Mouse (Mus musculus) kidney, embryonic 14.5 days (tissue): ENCODE results near the gene Zfp821. TPM values are rescaled to one million over a fixed set of nuclear protein-coding genes. Genes with fewer than 3 reads are reported as not detected.

Experiments used
- ATAC-seq: fragments of 200-750 bp; cut with Nextera tagmentation; 2 replicates; pipeline ENCODE4 v1.8.0; 2017; ENCODE audit warnings: moderate number of reproducible peaks, mild to moderate bottlenecking, moderate TSS enrichment, moderate library complexity; ENCODE audit not compliant: low FRiP score, low TSS enrichment
- H3K27ac ChIP-seq: fragments of 300-500 bp; sonication (generic); 2 replicates; pipeline ENCODE4 v1.5.1; 2014; ENCODE audit warnings: low read depth, mild to moderate bottlenecking, low read length, moderate library complexity, mixed read lengths
- H3K27me3 ChIP-seq: fragments of 300-500 bp; sonication (generic); 2 replicates; pipeline ENCODE4 v1.6.1; 2014; ENCODE audit warnings: mild to moderate bottlenecking, low read length; ENCODE audit not compliant: control insufficient read depth, insufficient read depth
- H3K36me3 ChIP-seq: fragments of 300-500 bp; sonication (generic); 2 replicates; pipeline ENCODE4 v1.6.1; 2014; ENCODE audit warnings: low read length, mixed read lengths; ENCODE audit not compliant: control insufficient read depth, insufficient read depth
- H3K4me1 ChIP-seq: fragments of 300-500 bp; sonication (generic); 2 replicates; pipeline ENCODE4 v1.6.1; 2014; ENCODE audit warnings: low read length, mixed read lengths; ENCODE audit not compliant: control insufficient read depth, insufficient read depth
- H3K4me2 ChIP-seq: fragments of 300-500 bp; sonication (generic); replicated peaks from 2 replicates; pipeline ENCODE4 v1.6.1; 2014; ENCODE audit warnings: low read depth, mild to moderate bottlenecking, low read length
- H3K4me3 ChIP-seq: fragments of 300-500 bp; sonication (generic); 2 replicates; pipeline ENCODE4 v1.5.1; 2014; ENCODE audit warnings: mild to moderate bottlenecking, low read length
- H3K9ac ChIP-seq: fragments of 300-500 bp; sonication (generic); 2 replicates; pipeline ENCODE4 v1.6.1; 2014; ENCODE audit warnings: low read depth, mild to moderate bottlenecking, low read length, moderate library complexity
- H3K9me3 ChIP-seq: fragments of 300-500 bp; sonication (generic); 2 replicates; pipeline ENCODE4 v1.6.1; 2016; ENCODE audit warnings: low read length; ENCODE audit not compliant: control insufficient read depth
- WGBS: fragments of 180-500 bp; shearing (Covaris S2); extraction: QIAGEN DNeasy Blood & Tissue Kit; methylation state at CpG from one replicate; pipeline ENCODE4 v1.1.7; 2014; 5-methylcytosine and 5-hydroxymethylcytosine counted together
- polyA plus RNA-seq: library from polyadenylated mRNA; unstranded; fragments of >200 nt; fragmentation: Nextera tagmentation; extraction: Ambion mirVana; gene quantifications from 2 replicates; pipeline ENCODE4 v1.2.1, GENCODE M21; 2014

The Zfp821 gene
- 29.0 and 36.2 TPM in 2 replicates for polyA plus RNA-seq

DNA sequence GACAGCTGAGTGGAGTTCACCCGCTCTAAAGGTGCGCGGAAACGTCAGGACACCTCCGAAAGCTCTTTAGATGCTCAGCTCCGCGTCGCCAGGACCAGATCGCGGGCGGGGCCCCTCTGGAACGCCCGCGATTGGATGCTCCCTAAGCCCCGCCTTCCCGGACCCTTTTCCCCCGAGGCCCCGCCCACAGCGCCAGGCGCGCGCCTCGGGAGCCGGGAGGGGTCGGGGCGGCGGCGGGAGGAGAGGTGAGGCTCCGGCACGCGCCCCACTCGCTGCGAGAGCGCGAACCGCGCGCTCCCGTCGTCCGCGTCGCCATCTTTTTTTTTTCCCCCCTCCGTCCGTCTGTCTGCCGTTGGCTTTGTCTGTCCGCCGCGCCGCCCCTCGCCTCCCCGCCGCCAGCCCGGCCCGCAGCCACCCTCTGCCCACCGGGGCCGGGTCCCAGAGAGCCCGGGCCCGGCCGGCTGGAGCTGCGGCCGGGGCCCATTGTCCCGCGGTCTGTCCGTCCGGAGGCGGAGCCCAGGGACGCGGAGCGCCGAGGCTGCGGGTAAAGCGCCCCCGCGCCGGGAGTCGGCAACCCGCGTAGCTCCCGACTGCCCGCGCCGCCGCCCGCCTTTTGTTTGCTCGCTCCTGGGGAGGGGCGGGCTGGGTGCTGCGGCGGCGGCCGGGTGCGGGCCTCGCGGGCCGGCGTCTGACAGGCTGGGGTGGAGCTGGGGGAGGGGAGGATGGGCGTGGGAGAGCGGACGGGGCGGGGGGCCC is at the start of gene Zfp821:
Gene Zfp821 (plus strand): TSS at position 227 of the 756 bp plus-strand sequence.
- Histone ChIP-seq H3K9ac (peak within 1 kb of the TSS; percentile 99), H3K9me3 (no peaks in the 10 kb centered on the region), H3K4me1 (peaks cover 16% of the 10 kb centered on the region), H3K4me3 (peak within 1 kb of the TSS; percentile 98), H3K27me3 (no peaks in the 10 kb centered on the region), H3K27ac (peak within 1 kb of the TSS; percentile 94), H3K4me2 (peak within 1 kb of the TSS; percentile 69), H3K36me3 (peaks cover 27% of the 10 kb centered on the region)
- WGBS: under 1% methylated on average over 61 of the region's 100 CpGs
- ATAC-seq: peak; percentile 90

DNA sequence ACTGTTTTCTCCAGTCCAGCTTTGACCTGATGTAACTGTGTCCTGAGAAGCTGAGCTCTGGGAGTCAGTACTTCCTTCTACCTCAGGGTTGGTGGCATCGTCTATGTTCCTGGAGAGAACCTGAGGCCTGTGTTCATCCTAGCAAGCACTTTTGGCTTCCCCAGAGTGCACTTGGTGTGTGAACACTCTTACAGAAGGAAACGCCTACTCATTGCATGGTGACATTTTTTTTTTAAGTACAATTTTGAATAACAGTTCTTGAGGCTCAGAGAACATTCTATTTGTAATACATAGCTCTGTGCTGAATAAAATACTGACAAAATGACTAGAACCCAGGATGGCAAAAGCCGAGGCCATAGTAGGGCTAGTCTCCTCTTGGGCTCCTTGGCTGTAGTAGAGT is 48.5 kb upstream of the Zfp821 start:
- no peak for ATAC-seq
- H3K36me3 ChIP-seq: no peaks in the 10 kb centered on the region
- 87% methylated on average over 3 of the region's 3 CpGs for WGBS

DNA sequence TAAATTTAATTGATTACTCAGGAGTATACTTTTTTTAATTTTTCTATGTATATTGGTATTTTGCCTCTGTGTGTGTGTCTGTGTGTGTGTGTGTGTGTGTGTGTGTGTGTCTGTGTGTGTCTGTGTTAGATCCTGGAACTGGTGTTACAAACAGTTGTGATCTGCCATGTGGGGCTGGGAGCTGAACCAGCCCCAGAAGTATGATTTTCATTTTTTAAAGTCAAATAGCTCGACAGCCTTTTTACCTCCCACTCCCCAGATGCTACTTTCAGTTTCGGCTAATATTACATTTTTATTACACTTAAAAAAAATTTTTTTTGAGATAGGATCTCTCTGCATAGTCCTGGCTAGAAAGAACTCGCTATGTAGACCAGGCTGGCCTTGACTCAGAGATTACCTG is 43.0 kb upstream of the Zfp821 start:
- ATAC-seq: no peak
- no peak overlapping the region for H3K4me3 ChIP-seq
- no peak overlapping the region for H3K27ac ChIP-seq
- H3K9ac ChIP-seq: no peak overlapping the region
- no peaks in the 10 kb centered on the region for H3K9me3 ChIP-seq
- no peak overlapping the region for H3K4me2 ChIP-seq
- 80% methylated on average over 3 of the region's 3 CpGs for WGBS
- peaks cover 3% of the 10 kb centered on the region; the same call in 1 of the 2 replicates for H3K36me3 ChIP-seq
- no peaks in the 10 kb centered on the region for H3K4me1 ChIP-seq
- no peaks in the 10 kb centered on the region for H3K27me3 ChIP-seq

More for the DNA sequence above, 48.5 kb upstream of the Zfp821 start:
- Histone ChIP-seq H3K4me1 (no peaks in the 10 kb centered on the region), H3K9ac (no peak overlapping the region), H3K27me3 (no peaks in the 10 kb centered on the region), H3K27ac (no peak overlapping the region), H3K4me2 (no peak overlapping the region), H3K9me3 (no peaks in the 10 kb centered on the region), H3K4me3 (no peak overlapping the region)

DNA sequence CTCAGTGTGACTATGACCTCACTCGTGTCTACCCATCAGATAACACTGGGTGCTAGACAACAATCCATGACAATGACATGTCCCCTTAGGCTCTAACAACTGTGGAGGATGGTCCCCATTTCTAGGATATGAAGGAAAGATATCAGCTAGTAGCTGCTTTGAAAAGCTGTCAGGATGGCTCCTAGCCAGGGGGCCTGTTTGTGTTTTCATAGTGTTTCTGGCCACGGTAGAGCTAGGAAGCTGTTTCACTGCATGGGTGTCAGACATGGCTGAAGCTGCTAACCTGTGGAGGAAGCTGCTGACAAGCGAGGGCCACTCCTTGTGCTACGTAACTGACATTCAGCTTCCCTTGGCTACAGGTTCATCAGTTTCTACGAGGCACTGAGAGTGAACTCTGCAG is 38.7 kb upstream of the Zfp821 start:
- Histone ChIP-seq H3K27me3 (no peaks in the 10 kb centered on the region), H3K36me3 (peaks cover 27% of the 10 kb centered on the region; the same call in 1 of the 2 replicates), H3K4me1 (no peaks in the 10 kb centered on the region), H3K4me3 (no peak overlapping the region), H3K27ac (no peak overlapping the region), H3K9me3 (no peaks in the 10 kb centered on the region), H3K9ac (no peak overlapping the region), H3K4me2 (no peak overlapping the region)
- no peak for ATAC-seq
- WGBS: 89% methylated on average over 5 of the region's 5 CpGs

DNA sequence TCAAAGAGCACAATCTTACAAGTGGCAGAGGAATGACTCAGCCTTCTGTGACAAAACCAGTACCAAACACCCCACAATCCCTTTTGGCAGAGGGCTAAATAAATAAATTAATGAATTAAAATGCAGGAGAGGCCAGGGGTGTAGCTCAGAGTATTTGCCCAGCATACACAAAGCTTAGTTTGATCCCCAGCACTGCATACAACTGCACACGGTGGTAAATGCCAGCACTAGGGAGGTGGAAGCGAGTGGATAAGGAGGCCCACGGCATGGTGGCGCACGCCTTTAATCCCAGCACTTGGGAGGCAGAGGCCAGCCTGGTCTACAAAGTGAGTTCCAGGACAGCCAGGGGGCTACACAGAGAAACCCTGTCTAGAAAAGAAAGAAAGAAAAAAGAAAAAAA is 32.7 kb upstream of the Zfp821 start:
- 96% methylated on average over 5 of the region's 5 CpGs for WGBS
- Histone ChIP-seq H3K36me3 (peaks cover 84% of the 10 kb centered on the region), H3K9me3 (no peaks in the 10 kb centered on the region), H3K4me2 (no peak overlapping the region), H3K27ac (no peak overlapping the region), H3K4me1 (no peaks in the 10 kb centered on the region), H3K9ac (no peak overlapping the region), H3K4me3 (no peak overlapping the region), H3K27me3 (no peaks in the 10 kb centered on the region)
- no peak for ATAC-seq

DNA sequence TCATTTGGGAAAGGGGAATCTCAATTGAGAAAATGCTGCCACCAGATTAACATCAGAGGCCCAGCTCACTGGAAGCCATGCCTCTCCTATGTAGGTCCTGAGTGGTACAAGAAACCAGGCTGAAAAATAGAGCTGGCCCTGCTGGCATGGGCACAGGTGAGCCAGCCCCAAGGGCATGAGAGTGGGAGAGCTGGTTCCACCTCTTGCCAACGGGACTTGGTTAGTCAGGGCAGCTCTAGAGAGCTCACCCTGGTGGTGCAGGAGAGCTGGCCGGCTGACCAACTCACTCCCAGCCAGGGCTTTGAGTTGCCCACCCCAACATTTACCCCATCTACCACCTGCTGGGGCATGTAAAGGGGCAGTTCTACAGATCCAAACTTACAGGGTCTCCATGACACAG is 31.8 kb upstream of the Zfp821 start:
- Histone ChIP-seq H3K4me3 (no peak overlapping the region), H3K36me3 (peaks cover 94% of the 10 kb centered on the region), H3K4me1 (no peaks in the 10 kb centered on the region), H3K4me2 (no peak overlapping the region), H3K9me3 (no peaks in the 10 kb centered on the region), H3K9ac (no peak overlapping the region), H3K27me3 (no peaks in the 10 kb centered on the region), H3K27ac (no peak overlapping the region)
- ATAC-seq: no peak
- 90% methylated on average over 2 of the region's 2 CpGs for WGBS

DNA sequence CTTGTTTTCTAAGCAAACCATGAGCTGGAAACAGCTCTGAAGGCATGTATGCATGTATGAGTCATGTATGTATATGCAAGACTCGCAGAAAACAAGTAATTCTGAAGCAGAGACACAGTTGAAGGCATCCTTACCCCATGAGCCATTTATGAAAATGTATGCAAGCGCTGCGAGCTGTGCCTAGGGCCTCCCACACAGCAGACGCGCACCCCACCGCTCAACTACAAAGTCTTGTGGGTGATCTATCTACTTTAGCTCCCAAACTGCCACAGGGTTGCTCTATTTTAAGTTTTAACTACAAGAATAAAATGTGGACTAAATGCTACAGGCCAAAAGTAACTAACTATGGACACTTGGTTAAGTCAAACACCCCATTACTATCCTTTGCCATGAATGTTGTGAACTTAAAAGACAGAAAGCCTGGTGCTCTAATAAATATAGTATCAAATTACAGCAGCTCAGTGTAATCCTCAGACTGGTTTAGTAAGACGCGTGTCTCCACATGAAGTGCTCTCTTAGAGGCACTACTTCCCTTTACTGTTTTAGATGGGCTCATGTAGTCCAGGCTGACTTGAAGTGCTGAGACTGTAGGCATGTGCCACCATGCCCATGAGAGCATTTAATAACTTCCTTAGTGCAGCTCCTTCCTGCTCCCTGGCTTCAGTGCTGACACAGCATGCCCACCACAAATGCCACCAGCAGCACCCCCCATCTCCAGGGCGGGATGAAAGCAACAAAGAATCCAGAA is 29.3 kb upstream of the Zfp821 start:
- ATAC-seq: no peak
- H3K4me1 ChIP-seq: no peaks in the 10 kb centered on the region
- peaks cover 98% of the 10 kb centered on the region for H3K36me3 ChIP-seq
- H3K27me3 ChIP-seq: no peaks in the 10 kb centered on the region
- H3K9ac ChIP-seq: no peak overlapping the region
- H3K4me3 ChIP-seq: no peak overlapping the region
- no peaks in the 10 kb centered on the region for H3K9me3 ChIP-seq
- H3K4me2 ChIP-seq: no peak overlapping the region
- 95% methylated on average over 9 of the region's 9 CpGs for WGBS
- no peak overlapping the region for H3K27ac ChIP-seq

DNA sequence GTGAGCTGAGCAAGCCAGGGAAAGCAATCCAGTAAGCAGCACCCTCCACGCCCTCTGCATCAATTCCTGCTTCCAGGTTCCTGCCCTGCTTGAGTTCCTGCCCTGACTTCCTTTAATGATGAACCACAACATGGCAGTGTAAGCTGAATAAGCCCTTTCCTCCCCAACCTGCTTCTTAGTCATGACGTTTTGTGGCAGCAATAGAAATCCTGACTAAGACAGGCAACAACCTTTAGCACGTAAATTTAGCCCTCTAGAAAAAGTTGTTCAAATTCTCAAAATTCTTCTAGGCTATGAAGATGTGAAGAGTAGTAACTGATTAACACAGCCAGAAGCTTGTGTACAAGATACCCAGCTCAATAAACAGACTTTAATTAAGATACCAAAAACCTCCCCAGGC is 23.8 kb upstream of the Zfp821 start:
- Histone ChIP-seq H3K4me3 (no peak overlapping the region), H3K27ac (no peak overlapping the region), H3K4me2 (no peak overlapping the region), H3K36me3 (peaks cover 68% of the 10 kb centered on the region), H3K9me3 (no peaks in the 10 kb centered on the region), H3K9ac (no peak overlapping the region), H3K27me3 (no peaks in the 10 kb centered on the region), H3K4me1 (no peaks in the 10 kb centered on the region)
- WGBS: 82% methylated on average over 3 of the region's 3 CpGs
- no peak for ATAC-seq

DNA sequence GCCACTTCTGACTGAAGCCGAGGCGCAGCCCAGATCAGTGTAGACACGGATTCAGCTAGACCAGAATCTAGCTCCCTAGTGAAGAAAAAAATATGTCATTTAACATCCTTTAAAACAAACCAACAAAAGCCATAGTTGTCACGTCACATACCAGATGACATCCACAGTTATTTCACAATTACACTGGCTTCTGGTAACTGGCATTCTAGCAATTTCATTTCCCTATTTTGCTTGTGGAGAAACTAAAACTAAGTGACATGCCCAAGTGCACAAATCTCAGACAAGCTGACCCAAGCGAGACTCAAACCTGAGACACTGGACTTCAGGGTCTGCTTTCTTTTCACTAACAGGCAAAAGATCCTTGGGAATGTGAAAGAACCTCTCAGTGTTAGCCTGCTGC is 23.2 kb upstream of the Zfp821 start:
- H3K9ac ChIP-seq: no peak overlapping the region
- no peaks in the 10 kb centered on the region for H3K27me3 ChIP-seq
- 94% methylated on average over 5 of the region's 5 CpGs for WGBS
- H3K36me3 ChIP-seq: peaks cover 62% of the 10 kb centered on the region
- H3K4me1 ChIP-seq: no peaks in the 10 kb centered on the region
- no peak for ATAC-seq
- H3K27ac ChIP-seq: no peak overlapping the region
- no peaks in the 10 kb centered on the region for H3K9me3 ChIP-seq
- no peak overlapping the region for H3K4me3 ChIP-seq
- no peak overlapping the region for H3K4me2 ChIP-seq
